28 mouse cellular contexts compared by ENCODE assay signal in genomic region chr1:153766298-153766697, GRCm38 (mm10). TPM values are rescaled to one million over a fixed set of nuclear protein-coding genes. Genes with fewer than 3 reads are reported as not detected.
A peak's percentile ranks its signal among the peaks of the same experiment; 100 is the strongest.
DNase-seq lines count a peak whose midpoint lies in the region; ATAC-seq lines count a peak whose summit lies in the region.
"Had no signal": no experiment of that assay in that cellular context is flagged by ENCODE, and none has a peak within 500 bp of the region (broad histone marks: within the 10 kb centered on the region; RNA-seq: fewer than 3 reads in every experiment).

No protein-coding gene starts in this region.

- intact Hi-C loops in heart, postnatal 14 days (cut with DNase I) = no loop called here

- H3K27ac ChIP-seq in midbrain, embryonic 15.5 days = no peak overlapping the region
- H3K27ac ChIP-seq: hindbrain, embryonic 13.5 days; liver, embryonic 12.5 days; midbrain, embryonic 10.5 days; neural tube, embryonic 13.5 days; stomach, embryonic 15.5 days had no signal

- DNase-seq in frontal cortex, adult 2 months (ENCODE audit: extremely low spot score in 1 of 2, low spot score in 1 of 2) = no peak
- peak; percentile 18 for DNase-seq in testis, postnatal 14 days (ENCODE audit: low spot score)
- no peak for DNase-seq in testis, postnatal 10 days (ENCODE audit: low spot score)
- DNase-seq in ZHBTc4 (ENCODE audit: low read depth, low spot score) = peak; percentile 90
- no peak for DNase-seq in heart, postnatal 14 days
- DNase-seq: cerebellum, adult 9-10 months; cerebellum, postnatal 36 days; heart, postnatal 36 days; kidney, adult 8-10 months; kidney, postnatal 10 days; layer of hippocampus, postnatal 36 days; left cerebral cortex, postnatal 4 days; liver, postnatal 0 days; right cerebral cortex, postnatal 14 days; thymus, adult 18-20 months; thymus, postnatal 25 days had no signal

- H3K4me1 ChIP-seq in midbrain, embryonic 15.5 days = no peaks in the 10 kb centered on the region
- H3K4me1 ChIP-seq: hindbrain, embryonic 13.5 days; neural tube, embryonic 13.5 days; stomach, embryonic 15.5 days had no signal

- no peak overlapping the region for H3K4me3 ChIP-seq in midbrain, embryonic 15.5 days
- H3K4me3 ChIP-seq: hindbrain, embryonic 13.5 days; liver, embryonic 12.5 days; midbrain, embryonic 10.5 days; neural tube, embryonic 13.5 days; stomach, embryonic 15.5 days had no signal

- peak; percentile 34; the same call in 1 of the 2 replicates for ATAC-seq in frontal cortex, adult (ENCODE audit: low TSS enrichment)
- ATAC-seq in midbrain, embryonic 15.5 days (replicated peaks) = no peak
- ATAC-seq: forebrain, embryonic 14.5 days; intestine, embryonic 16.5 days; liver, embryonic 12.5 days; liver, postnatal 0 days; lung, postnatal 0 days had no signal

- H3K36me3 ChIP-seq in midbrain, embryonic 15.5 days (replicated peaks) = no peaks in the 10 kb centered on the region
- H3K36me3 ChIP-seq: stomach, embryonic 15.5 days had no signal

- no peaks in the 10 kb centered on the region for H3K27me3 ChIP-seq in midbrain, embryonic 15.5 days (replicated peaks)
- H3K27me3 ChIP-seq: hindbrain, embryonic 13.5 days; liver, embryonic 12.5 days; neural tube, embryonic 13.5 days; stomach, embryonic 15.5 days had no signal

- no peak overlapping the region for H3K4me2 ChIP-seq in midbrain, embryonic 15.5 days
- H3K4me2 ChIP-seq: hindbrain, embryonic 13.5 days; liver, embryonic 12.5 days; neural tube, embryonic 13.5 days; stomach, embryonic 15.5 days had no signal

- 44% methylated on average over 8 of the region's 8 CpGs for WGBS in midbrain, embryonic 15.5 days

- no peak overlapping the region for H3K9ac ChIP-seq in midbrain, embryonic 15.5 days
- H3K9ac ChIP-seq: hindbrain, embryonic 13.5 days; liver, embryonic 12.5 days; liver, postnatal 0 days; neural tube, embryonic 13.5 days; stomach, embryonic 15.5 days had no signal

- H3K9me3 ChIP-seq in midbrain, embryonic 15.5 days = no peaks in the 10 kb centered on the region
- H3K9me3 ChIP-seq: G1E; hindbrain, embryonic 13.5 days; liver, embryonic 12.5 days; midbrain, embryonic 10.5 days; neural tube, embryonic 13.5 days; stomach, embryonic 15.5 days had no signal

RNA-seq across cellular contexts. Expression of gene Rnasel, which starts 17.1 kb away (rescaled TPM):
- 18.4 and 21.6 TPM in 2 replicates for polyA plus RNA-seq in frontal cortex, adult 2 months (2012; rRNA removed)
- total RNA-seq in heart, postnatal 14 days (2021) = 1 to 10 TPM; 6.9 to 7.5 TPM
- polyA plus RNA-seq in midbrain, embryonic 15.5 days (2015; fragmentation: Nextera tagmentation; extraction: Ambion mirVana) = 47.9 and 48.3 TPM in 2 replicates

RNA-seq across cellular contexts. Expression of gene Rgs16, which starts 26.1 kb away (rescaled TPM):
- polyA plus RNA-seq in frontal cortex, adult 2 months (2012; rRNA removed) = 9.4 and 11.2 TPM in 2 replicates
- 1 to 10 TPM; 1.2 to 2.1 TPM for total RNA-seq in heart, postnatal 14 days (2021)
- 20.7 and 24.0 TPM in 2 replicates for polyA plus RNA-seq in midbrain, embryonic 15.5 days (2015; fragmentation: Nextera tagmentation; extraction: Ambion mirVana)
- total RNA-seq: G1E; megakaryocyte progenitor cell, adult 5-6 weeks had no signal
- polyA plus RNA-seq: G1E had no signal

Comparison
In these comparisons a context has a peak if more than half of its experiments do, and no peak if none do; other contexts are left out.
1. DNase-seq: peak in testis, postnatal 14 days (single experiment) and ZHBTc4 (single experiment); none in frontal cortex, adult 2 months (0 of 2), testis, postnatal 10 days (single experiment) and heart, postnatal 14 days (0 of 2).